ENCODE assay signal across 13 mouse cellular contexts in the genomic region with DNA sequence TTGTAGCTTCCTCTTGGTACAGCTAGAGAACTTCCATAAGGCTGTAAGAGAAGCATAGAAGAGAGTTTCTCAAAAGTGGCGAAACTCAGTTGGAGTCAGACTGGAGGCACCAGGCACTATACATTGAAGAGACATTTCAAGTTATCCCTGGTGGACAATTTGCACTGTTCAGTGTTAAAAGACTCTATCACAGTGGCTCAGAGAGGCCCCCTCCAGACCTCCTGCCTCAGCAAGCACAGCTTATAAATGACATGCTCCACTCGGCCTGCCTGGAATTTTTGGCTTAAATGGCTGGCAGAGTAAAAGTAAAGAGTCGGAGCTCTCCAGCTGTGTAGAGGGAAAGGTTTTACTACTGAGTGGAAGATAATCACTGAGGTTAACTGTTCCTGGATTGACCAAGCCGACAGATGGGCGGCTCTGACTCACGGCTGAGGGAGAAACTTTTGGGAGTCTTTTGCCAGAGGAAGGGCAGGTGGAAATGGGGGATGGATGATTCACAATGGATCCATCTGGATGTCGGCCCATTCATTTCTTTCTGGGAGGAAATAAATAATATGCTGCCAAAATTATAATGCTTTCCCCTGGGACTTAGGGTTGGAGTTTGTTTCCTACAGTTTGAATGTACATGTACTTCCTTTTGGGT.
DNase-seq lines count a peak whose midpoint lies in the region; ATAC-seq and TF ChIP-seq lines count a peak whose summit lies in the region.
"Had no signal": no experiment of that assay in that cellular context is flagged by ENCODE, and none has a peak within 500 bp of the region (broad histone marks: within the 10 kb centered on the region; RNA-seq: fewer than 3 reads in every experiment).

No protein-coding gene starts in this region.

- DNase-seq in embryonic facial prominence, embryonic 11.5 days (ENCODE audit: low spot score), result peak; percentile 18
- no peak for DNase-seq in embryonic facial prominence, embryonic 10.5 days (ENCODE audit: low spot score)
- peak; percentile 10 for DNase-seq in midbrain, postnatal 0 days (ENCODE audit: low spot score)
- no peak for DNase-seq in midbrain, embryonic 10.5 days (ENCODE audit: low spot score)
- peak; percentile 48 for DNase-seq in telencephalon, adult 2 months (ENCODE audit: low read depth, low spot score)
- DNase-seq in adrenal gland, adult 8-10 months, result no peak
- DNase-seq: adrenal gland, postnatal 36 days; kidney, postnatal 10 days had no signal

- no peak for TF ChIP-seq CTCF in midbrain, postnatal 0 days (IDR thresholded peaks at IDR 0.05)
- TF ChIP-seq CTCF in intestine, postnatal 0 days (IDR thresholded peaks at IDR 0.05; ENCODE audit: low read depth), result no peak

- no peak overlapping the region for H3K4me3 ChIP-seq in embryonic facial prominence, embryonic 11.5 days (ENCODE audit: low read depth, low read length)
- H3K4me3 ChIP-seq in embryonic facial prominence, embryonic 10.5 days, result no peak overlapping the region
- H3K4me3 ChIP-seq in midbrain, postnatal 0 days (ENCODE audit: low read depth, low read length), result no peak overlapping the region
- H3K4me3 ChIP-seq in midbrain, embryonic 10.5 days, result no peak overlapping the region
- H3K4me3 ChIP-seq in intestine, postnatal 0 days (ENCODE audit: low read depth, low read length), result peak overlapping the region; percentile 16; the same call in 1 of the 2 replicates
- no peak overlapping the region for H3K4me3 ChIP-seq in kidney, embryonic 14.5 days (ENCODE audit: low read length)
- H3K4me3 ChIP-seq: embryonic facial prominence, embryonic 15.5 days had no signal

- no peak for ATAC-seq in embryonic facial prominence, embryonic 11.5 days (replicated peaks; ENCODE audit: insufficient number of reproducible peaks, low FRiP score, low TSS enrichment, low read depth)
- no peak for ATAC-seq in midbrain, postnatal 0 days (ENCODE audit: low FRiP score)
- ATAC-seq in intestine, postnatal 0 days, result peak; percentile 23; the same call in 1 of the 2 replicates
- ATAC-seq in kidney, embryonic 14.5 days (ENCODE audit: low FRiP score, low TSS enrichment), result no peak
- ATAC-seq: Patski had no signal

- H3K27ac ChIP-seq in embryonic facial prominence, embryonic 11.5 days (replicated peaks; ENCODE audit: low read depth, low read length), result no peak overlapping the region
- H3K27ac ChIP-seq in embryonic facial prominence, embryonic 10.5 days (replicated peaks), result no peak overlapping the region
- H3K27ac ChIP-seq in midbrain, postnatal 0 days (ENCODE audit: low read depth, low read length), result no peak overlapping the region
- H3K27ac ChIP-seq in midbrain, embryonic 10.5 days (replicated peaks), result no peak overlapping the region
- H3K27ac ChIP-seq in intestine, postnatal 0 days (ENCODE audit: low read depth, low read length), result peak overlapping the region; percentile 46; the same call in 1 of the 2 replicates
- H3K27ac ChIP-seq in kidney, embryonic 14.5 days (ENCODE audit: low read depth, low read length), result no peak overlapping the region
- H3K27ac ChIP-seq: embryonic facial prominence, embryonic 15.5 days; liver, embryonic 14.5 days had no signal

- no peaks in the 10 kb centered on the region for H3K27me3 ChIP-seq in embryonic facial prominence, embryonic 11.5 days (ENCODE audit: control insufficient read depth, insufficient read depth, low read length)
- H3K27me3 ChIP-seq in embryonic facial prominence, embryonic 10.5 days (replicated peaks; ENCODE audit: low read depth, poor library complexity, severe bottlenecking), result no peaks in the 10 kb centered on the region
- no peaks in the 10 kb centered on the region for H3K27me3 ChIP-seq in midbrain, postnatal 0 days (ENCODE audit: insufficient read depth, low read length)
- no peaks in the 10 kb centered on the region for H3K27me3 ChIP-seq in midbrain, embryonic 10.5 days (ENCODE audit: low read depth, poor library complexity, severe bottlenecking)
- no peaks in the 10 kb centered on the region for H3K27me3 ChIP-seq in intestine, postnatal 0 days (replicated peaks; ENCODE audit: control insufficient read depth, insufficient read depth, low read length)
- H3K27me3 ChIP-seq in kidney, embryonic 14.5 days (ENCODE audit: control insufficient read depth, insufficient read depth, low read length), result no peaks in the 10 kb centered on the region
- H3K27me3 ChIP-seq: embryonic facial prominence, embryonic 15.5 days had no signal

- no peaks in the 10 kb centered on the region for H3K4me1 ChIP-seq in embryonic facial prominence, embryonic 11.5 days (ENCODE audit: control insufficient read depth, insufficient read depth, low read length)
- H3K4me1 ChIP-seq in embryonic facial prominence, embryonic 10.5 days, result peaks cover 6% of the 10 kb centered on the region; the same call in 1 of the 2 replicates
- no peaks in the 10 kb centered on the region for H3K4me1 ChIP-seq in midbrain, postnatal 0 days (ENCODE audit: insufficient read depth, low read length)
- H3K4me1 ChIP-seq in midbrain, embryonic 10.5 days, result peaks cover 3% of the 10 kb centered on the region; the same call in 1 of the 2 replicates
- peaks cover 11% of the 10 kb centered on the region; the same call in 1 of the 2 replicates for H3K4me1 ChIP-seq in intestine, postnatal 0 days (replicated peaks; ENCODE audit: control insufficient read depth, insufficient read depth, low read length)
- H3K4me1 ChIP-seq in kidney, embryonic 14.5 days (ENCODE audit: control insufficient read depth, insufficient read depth, low read length), result no peaks in the 10 kb centered on the region
- H3K4me1 ChIP-seq: embryonic facial prominence, embryonic 15.5 days had no signal

- no peak overlapping the region for H3K9ac ChIP-seq in embryonic facial prominence, embryonic 11.5 days (replicated peaks; ENCODE audit: low read length)
- H3K9ac ChIP-seq in midbrain, postnatal 0 days (replicated peaks; ENCODE audit: low read length, poor library complexity, severe bottlenecking), result no peak overlapping the region
- H3K9ac ChIP-seq in intestine, postnatal 0 days (ENCODE audit: low read depth, low read length), result no peak overlapping the region
- no peak overlapping the region for H3K9ac ChIP-seq in kidney, embryonic 14.5 days (ENCODE audit: low read depth, low read length)
- H3K9ac ChIP-seq: embryonic facial prominence, embryonic 15.5 days; liver, embryonic 14.5 days had no signal

- no peak overlapping the region for H3K4me2 ChIP-seq in embryonic facial prominence, embryonic 11.5 days (ENCODE audit: low read depth, low read length)
- H3K4me2 ChIP-seq in midbrain, postnatal 0 days (ENCODE audit: low read depth, low read length, poor library complexity, severe bottlenecking), result no peak overlapping the region
- H3K4me2 ChIP-seq in intestine, postnatal 0 days (replicated peaks; ENCODE audit: low read depth), result peak overlapping the region; percentile 55
- H3K4me2 ChIP-seq in kidney, embryonic 14.5 days (replicated peaks; ENCODE audit: low read depth, low read length), result no peak overlapping the region
- H3K4me2 ChIP-seq: embryonic facial prominence, embryonic 15.5 days had no signal

- no peaks in the 10 kb centered on the region for H3K36me3 ChIP-seq in embryonic facial prominence, embryonic 11.5 days (replicated peaks; ENCODE audit: control insufficient read depth, insufficient read depth, low read depth, low read length)
- no peaks in the 10 kb centered on the region for H3K36me3 ChIP-seq in embryonic facial prominence, embryonic 10.5 days (replicated peaks)
- no peaks in the 10 kb centered on the region for H3K36me3 ChIP-seq in midbrain, postnatal 0 days (ENCODE audit: insufficient read depth, low read length)
- no peaks in the 10 kb centered on the region for H3K36me3 ChIP-seq in midbrain, embryonic 10.5 days
- no peaks in the 10 kb centered on the region for H3K36me3 ChIP-seq in intestine, postnatal 0 days (ENCODE audit: control insufficient read depth, insufficient read depth)
- no peaks in the 10 kb centered on the region for H3K36me3 ChIP-seq in kidney, embryonic 14.5 days (ENCODE audit: control insufficient read depth, insufficient read depth, low read length)
- H3K36me3 ChIP-seq: embryonic facial prominence, embryonic 15.5 days had no signal

- 55% methylated on average over 7 of the region's 7 CpGs for WGBS in embryonic facial prominence, embryonic 11.5 days
- 63% methylated on average over 7 of the region's 7 CpGs for WGBS in embryonic facial prominence, embryonic 10.5 days
- WGBS in midbrain, postnatal 0 days, result 45% methylated on average over 7 of the region's 7 CpGs
- WGBS in midbrain, embryonic 10.5 days, result 59% methylated on average over 7 of the region's 7 CpGs
- WGBS in intestine, postnatal 0 days, result 24% methylated on average over 7 of the region's 7 CpGs
- 52% methylated on average over 7 of the region's 7 CpGs for WGBS in kidney, embryonic 14.5 days

- H3K9me3 ChIP-seq in embryonic facial prominence, embryonic 11.5 days (replicated peaks; ENCODE audit: control insufficient read depth, low read length), result no peaks in the 10 kb centered on the region
- no peaks in the 10 kb centered on the region for H3K9me3 ChIP-seq in embryonic facial prominence, embryonic 10.5 days
- no peaks in the 10 kb centered on the region for H3K9me3 ChIP-seq in midbrain, postnatal 0 days (ENCODE audit: low read length)
- no peaks in the 10 kb centered on the region for H3K9me3 ChIP-seq in midbrain, embryonic 10.5 days (replicated peaks)
- no peaks in the 10 kb centered on the region for H3K9me3 ChIP-seq in intestine, postnatal 0 days (ENCODE audit: control insufficient read depth)
- H3K9me3 ChIP-seq in kidney, embryonic 14.5 days (ENCODE audit: control insufficient read depth, low read length), result no peaks in the 10 kb centered on the region
- H3K9me3 ChIP-seq: embryonic facial prominence, embryonic 15.5 days had no signal

Comparison
In these comparisons a context has a peak if more than half of its experiments do, and no peak if none do; other contexts are left out.
1. DNase-seq: peak in embryonic facial prominence, embryonic 11.5 days (single experiment), midbrain, postnatal 0 days (single experiment) and telencephalon, adult 2 months (single experiment); none in embryonic facial prominence, embryonic 10.5 days (single experiment), midbrain, embryonic 10.5 days (single experiment) and adrenal gland, adult 8-10 months (single experiment).